Mouse (Mus musculus): Measurements from ENCODE around the gene Mtif3.

The Mtif3 gene

GRCm38 (mm10) chr5:146914088-146914766 is 49.4 kb downstream of the Mtif3 start:
- peak; percentile 30 for DNase-seq

DNA sequence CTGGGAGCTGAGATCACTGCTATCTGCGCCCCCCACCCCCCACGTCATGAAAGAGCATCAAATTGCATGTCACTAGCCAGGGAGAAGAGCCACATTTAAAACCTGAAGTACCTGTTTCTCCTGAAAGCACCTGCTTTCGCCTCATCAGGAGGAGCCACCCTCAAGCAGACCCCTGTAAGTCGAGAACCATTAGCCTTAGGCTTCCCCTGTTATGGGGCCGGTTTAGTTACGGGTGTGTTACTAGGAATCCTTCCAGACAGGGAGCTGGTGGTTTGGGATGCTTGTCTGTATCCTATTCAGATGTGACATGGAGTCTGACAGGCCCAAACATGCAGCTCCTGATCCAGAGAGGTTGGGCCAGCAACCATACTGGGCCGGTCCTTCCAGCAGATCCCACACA is 50.2 kb downstream of the Mtif3 start:
- DNase-seq, result no peak

DNA sequence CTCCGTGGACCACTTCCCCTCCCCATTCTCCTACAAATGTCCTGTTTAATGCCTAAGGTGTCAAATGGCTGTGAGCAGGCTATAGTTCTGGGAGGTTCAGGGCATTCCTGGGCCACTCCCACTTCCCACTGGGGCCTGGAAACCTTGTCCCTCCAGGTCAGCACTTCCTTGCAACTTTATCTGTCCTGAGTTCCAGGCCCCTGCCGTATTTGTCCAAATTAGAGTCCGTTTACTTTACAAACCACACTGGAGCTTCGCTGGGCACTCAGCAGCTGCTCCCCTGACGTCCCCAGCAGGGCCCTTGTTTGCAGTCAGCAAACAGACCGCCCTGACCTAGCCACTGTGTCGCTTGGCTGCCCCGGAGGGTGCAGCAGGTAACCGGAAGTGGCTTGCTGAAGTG is 51.4 kb downstream of the Mtif3 start:
- no peak for DNase-seq

DNA sequence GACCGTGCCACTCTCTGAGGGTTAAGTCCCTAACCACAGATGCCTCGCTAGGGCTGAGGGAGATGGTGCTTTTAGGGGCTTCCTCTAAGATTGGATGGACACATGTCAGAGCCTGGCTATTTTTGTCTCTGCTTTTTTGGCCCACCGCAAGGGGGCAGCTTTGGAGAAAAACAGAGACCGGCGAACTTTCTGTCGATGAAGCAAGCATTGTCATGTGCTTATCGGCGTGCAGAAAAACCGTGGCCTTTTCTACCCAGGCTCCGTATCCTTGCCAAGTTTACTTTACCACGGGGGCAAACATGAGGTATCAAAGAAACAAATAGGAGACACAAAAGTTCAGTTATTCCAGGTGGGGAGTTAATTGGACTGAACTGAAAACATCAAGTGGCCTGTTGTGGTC is 55.0 kb downstream of the Mtif3 start:
- no peak for DNase-seq

GRCm38 (mm10) chr5:146907533-146907932 is 56.1 kb downstream of the Mtif3 start:
- peak; percentile 21 for DNase-seq

GRCm38 (mm10) chr5:146905486-146906172 is 58.0 kb downstream of the Mtif3 start:
- peak; percentile 46 for DNase-seq

DNA sequence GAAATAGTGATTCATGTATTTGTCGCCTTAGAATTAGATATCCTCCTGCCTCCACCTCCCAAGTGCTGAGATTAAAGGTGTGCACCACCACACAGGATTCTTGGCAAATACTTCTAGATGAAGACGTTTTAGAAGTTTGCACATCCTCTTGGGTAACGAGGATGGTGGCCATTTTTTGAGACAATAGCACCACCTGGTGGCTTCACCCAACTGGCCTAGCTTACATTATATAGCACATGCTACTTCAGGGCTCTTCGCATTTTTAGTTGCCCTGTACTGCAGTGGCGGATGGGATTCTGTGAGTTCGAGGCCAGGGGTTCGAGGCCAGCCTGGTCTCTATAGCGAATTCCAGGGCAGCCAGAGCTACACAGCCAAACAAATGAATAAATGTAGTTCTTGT is 59.2 kb downstream of the Mtif3 start:
- peak; percentile 53 for DNase-seq
